Mouse (Mus musculus): ENCODE results near the gene Gm29776. TPM values are rescaled to one million over a fixed set of nuclear protein-coding genes. Genes with fewer than 3 reads are reported as not detected.

Gm29776 gene
- total and polyA plus RNA-seq, 3 experiments: not detected

DNA sequence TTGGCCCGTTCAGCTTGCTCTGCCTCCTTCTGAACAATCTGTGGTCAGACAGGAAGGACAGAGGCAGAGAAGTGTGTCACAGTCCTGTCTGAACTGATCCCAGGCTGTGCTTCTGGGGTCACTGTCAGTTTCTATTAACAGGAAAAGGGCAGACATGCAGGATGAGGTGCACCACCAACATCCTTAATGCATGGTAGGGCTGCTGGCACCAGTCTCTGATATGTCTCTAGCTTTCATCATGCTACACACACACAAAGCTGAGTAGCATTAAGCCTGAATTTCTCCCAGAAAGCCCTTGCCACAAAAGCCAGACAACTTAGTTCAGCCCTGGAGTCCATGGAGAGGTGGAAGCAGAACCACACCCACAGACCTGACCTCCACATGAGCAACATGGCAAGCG, 55.6 kb downstream of the Gm29776 start:
- dilution Hi-C loops (cut with MboI; ENCODE audit: extremely low pct_ligation_motif_present, extremely low pct_unique_long_range_greater_than_20kb, low sequenced_read_pairs): no loop called here
- no peak overlapping the region for H3K4me3 ChIP-seq (replicated peaks in 1 of 3; ENCODE audit: low read depth in 2 of 3, low read length in 2 of 3, poor library complexity in 1 of 3)
- peaks cover 5 to 17% of the 10 kb centered on the region in 2 experiments; a peak in 2 of 4 replicates for H3K4me1 ChIP-seq (ENCODE audit: control insufficient read depth in 1 of 2, insufficient read depth in 2 of 2)
- peaks cover 60 to 98% of the 10 kb centered on the region in 2 experiments for H3K36me3 ChIP-seq (replicated peaks in 1 of 2; ENCODE audit: control insufficient read depth in 1 of 2, insufficient read depth in 1 of 2, low read length in 1 of 2)
- no peak for TF ChIP-seq PAX5 (IDR thresholded peaks at IDR 0.05; ENCODE audit: low read length)
- TF ChIP-seq MYC (IDR thresholded peaks at IDR 0.05; ENCODE audit: low read depth, low read length): no peak
- no peak for TF ChIP-seq SMC3 (IDR thresholded peaks at IDR 0.05; ENCODE audit: low read depth, low read length)
- no peak for TF ChIP-seq EP300 (IDR thresholded peaks at IDR 0.05; ENCODE audit: low read length)
- TF ChIP-seq NELFE (IDR thresholded peaks at IDR 0.05; ENCODE audit: low read depth, low read length): no peak
- no peak for TF ChIP-seq ETS1 (conservative IDR thresholded peaks at IDR 0.05; ENCODE audit: low read depth, low read length)
- TF ChIP-seq ZNF384 (IDR thresholded peaks at IDR 0.05; ENCODE audit: low read depth, low read length): no peak
- TF ChIP-seq HCFC1 (IDR thresholded peaks at IDR 0.05; ENCODE audit: low read depth, low read length): no peak
- no peak for TF ChIP-seq ZKSCAN1 (IDR thresholded peaks at IDR 0.05; ENCODE audit: borderline replicate concordance, low read depth, low read length)
- no peak for TF ChIP-seq MEF2A (IDR thresholded peaks at IDR 0.05; ENCODE audit: borderline replicate concordance, low read depth, low read length)
- no peak for TF ChIP-seq RAD21 (IDR thresholded peaks at IDR 0.05; ENCODE audit: low read depth, low read length)
- TF ChIP-seq USF2 (conservative IDR thresholded peaks at IDR 0.05; ENCODE audit: low read depth, low read length): no peak
- TF ChIP-seq JUND (conservative IDR thresholded peaks at IDR 0.05; ENCODE audit: low read depth, low read length): no peak
- no peak for TF ChIP-seq CHD1 (IDR thresholded peaks at IDR 0.05; ENCODE audit: low read depth, low read length)
- TF ChIP-seq IRF4 (IDR thresholded peaks at IDR 0.05; ENCODE audit: low read depth, low read length): no peak
- no peak for TF ChIP-seq KAT2A (IDR thresholded peaks at IDR 0.05; ENCODE audit: insufficient replicate concordance, low read length)
- TF ChIP-seq NRF1 (IDR thresholded peaks at IDR 0.05; ENCODE audit: low read depth, low read length): no peak
- no peak for TF ChIP-seq RCOR1 (conservative IDR thresholded peaks at IDR 0.05; ENCODE audit: low read depth, low read length)
- H3K9me3 ChIP-seq (replicated peaks; ENCODE audit: low read length): no peaks in the 10 kb centered on the region
- DNase-seq (ENCODE audit: extremely low read depth): no peak
- no peaks in the 10 kb centered on the region for H3K27me3 ChIP-seq (replicated peaks)
- no peak overlapping the region for H3K27ac ChIP-seq (ENCODE audit: insufficient read depth, low read depth)
- in situ Hi-C loops (cut with MboI; ENCODE audit: low pct_ligation_motif_present, low pct_unique_long_range_greater_than_20kb, low sequenced_read_pairs): loop anchor here (25.0 kb wide), 1 partner anchor 581 kb away; no protein-coding TSS in a partner anchor
- no peak overlapping the region for H3K4me2 ChIP-seq (ENCODE audit: insufficient read depth, low read depth, poor library complexity, severe bottlenecking)
- peaks cover 9% of the 10 kb centered on the region for H3K79me2 ChIP-seq (replicated peaks; ENCODE audit: control insufficient read depth, extremely low read depth, insufficient read depth, poor library complexity, severe bottlenecking)
- H3K9ac ChIP-seq (ENCODE audit: insufficient read depth, low read depth): no peak overlapping the region

Other genes starting within 250 kb of the Gm29776 start
Only the 20 nearest of the 24 such genes appear.
- gene Rem2, start 222.7 kb downstream of the Gm29776 start, total RNA-seq (2012; rRNA removed): 0.08 and 0.29 TPM in 2 replicates
- gene Rem2, start 222.7 kb downstream of the Gm29776 start, total RNA-seq (2014; rRNA removed): not detected in 2 replicates
- 0.18 TPM in 1 of 2 replicates, not detected in the other for gene Rem2, start 222.7 kb downstream of the Gm29776 start, polyA plus RNA-seq (2012; ENCODE audit: insufficient read length, low read depth)
- 157 and 159 TPM in 2 replicates for gene Prmt5, start 181.3 kb downstream of the Gm29776 start, total RNA-seq (2012; rRNA removed)
- 106 and 110 TPM in 2 replicates for gene Prmt5, start 181.3 kb downstream of the Gm29776 start, total RNA-seq (2014; rRNA removed)
- 185 and 206 TPM in 2 replicates for gene Prmt5, start 181.3 kb downstream of the Gm29776 start, polyA plus RNA-seq (2012; ENCODE audit: insufficient read length, low read depth)
- 65.5 and 71.8 TPM in 2 replicates for gene Haus4, start 144.2 kb downstream of the Gm29776 start, total RNA-seq (2012; rRNA removed)
- gene Haus4, start 144.2 kb downstream of the Gm29776 start, total RNA-seq (2014; rRNA removed): 88.6 and 94.3 TPM in 2 replicates
- 109 and 116 TPM in 2 replicates for gene Haus4, start 144.2 kb downstream of the Gm29776 start, polyA plus RNA-seq (2012; ENCODE audit: insufficient read length, low read depth)
- gene Ajuba, start 121.3 kb downstream of the Gm29776 start, total RNA-seq (2012; rRNA removed): 0.13 TPM in 1 of 2 replicates, not detected in the other
- gene Ajuba, start 121.3 kb downstream of the Gm29776 start, total RNA-seq (2014; rRNA removed): 0.09 TPM in 1 of 2 replicates, not detected in the other
- 0.18 and 0.34 TPM in 2 replicates for gene Ajuba, start 121.3 kb downstream of the Gm29776 start, polyA plus RNA-seq (2012; ENCODE audit: insufficient read length, low read depth)
- gene 4931414P19Rik, start 92.8 kb downstream of the Gm29776 start, total RNA-seq (2012; rRNA removed): 2.9 and 3.6 TPM in 2 replicates
- 1.5 TPM in 2 replicates for gene 4931414P19Rik, start 92.8 kb downstream of the Gm29776 start, total RNA-seq (2014; rRNA removed)
- gene 4931414P19Rik, start 92.8 kb downstream of the Gm29776 start, polyA plus RNA-seq (2012; ENCODE audit: insufficient read length, low read depth): 2.7 and 3.8 TPM in 2 replicates
- 411 and 418 TPM in 2 replicates for gene Psmb5, start 80.8 kb downstream of the Gm29776 start, total RNA-seq (2012; rRNA removed)
- gene Psmb5, start 80.8 kb downstream of the Gm29776 start, total RNA-seq (2014; rRNA removed): 416 and 455 TPM in 2 replicates
- gene Psmb5, start 80.8 kb downstream of the Gm29776 start, polyA plus RNA-seq (2012; ENCODE audit: insufficient read length, low read depth): 299 and 371 TPM in 2 replicates
- gene Psmb11, start 77.4 kb downstream of the Gm29776 start, total RNA-seq (2012; rRNA removed): not detected in 2 replicates
- not detected in 2 replicates for gene Psmb11, start 77.4 kb downstream of the Gm29776 start, total RNA-seq (2014; rRNA removed)
- not detected in 2 replicates for gene Psmb11, start 77.4 kb downstream of the Gm29776 start, polyA plus RNA-seq (2012; ENCODE audit: insufficient read length, low read depth)
- gene Gm17606, start 57.9 kb downstream of the Gm29776 start, total RNA-seq (2012; rRNA removed): not detected in 2 replicates
- gene Gm17606, start 57.9 kb downstream of the Gm29776 start, total RNA-seq (2014; rRNA removed): not detected in 2 replicates
- gene Gm17606, start 57.9 kb downstream of the Gm29776 start, polyA plus RNA-seq (2012; ENCODE audit: insufficient read length, low read depth): 1.9 and 2.5 TPM in 2 replicates
- 1.5 and 1.6 TPM in 2 replicates for gene Cdh24, start 57.5 kb downstream of the Gm29776 start, total RNA-seq (2012; rRNA removed)
- gene Cdh24, start 57.5 kb downstream of the Gm29776 start, total RNA-seq (2014; rRNA removed): 1.0 and 1.2 TPM in 2 replicates
- gene Cdh24, start 57.5 kb downstream of the Gm29776 start, polyA plus RNA-seq (2012; ENCODE audit: insufficient read length, low read depth): 4.9 and 5.4 TPM in 2 replicates
- 33.1 and 37.4 TPM in 2 replicates for gene 1700123O20Rik, start 12.6 kb downstream of the Gm29776 start, total RNA-seq (2012; rRNA removed)
- 56.0 and 59.1 TPM in 2 replicates for gene 1700123O20Rik, start 12.6 kb downstream of the Gm29776 start, total RNA-seq (2014; rRNA removed)
- gene 1700123O20Rik, start 12.6 kb downstream of the Gm29776 start, polyA plus RNA-seq (2012; ENCODE audit: insufficient read length, low read depth): 60.7 and 63.3 TPM in 2 replicates
- 118 and 148 TPM in 2 replicates for gene Acin1, start 11.9 kb downstream of the Gm29776 start, total RNA-seq (2012; rRNA removed)
- 74.0 and 85.6 TPM in 2 replicates for gene Acin1, start 11.9 kb downstream of the Gm29776 start, total RNA-seq (2014; rRNA removed)
- 324 and 364 TPM in 2 replicates for gene Acin1, start 11.9 kb downstream of the Gm29776 start, polyA plus RNA-seq (2012; ENCODE audit: insufficient read length, low read depth)
- 0.34 TPM in 1 of 2 replicates, not detected in the other for gene Cebpe, start 13.3 kb upstream of the Gm29776 start, total RNA-seq (2012; rRNA removed)
- not detected in 2 replicates for gene Cebpe, start 13.3 kb upstream of the Gm29776 start, total RNA-seq (2014; rRNA removed)
- gene Cebpe, start 13.3 kb upstream of the Gm29776 start, polyA plus RNA-seq (2012; ENCODE audit: insufficient read length, low read depth): 0.46 TPM in 1 of 2 replicates, not detected in the other
- gene Slc7a8, start 83.1 kb upstream of the Gm29776 start, total RNA-seq (2012; rRNA removed): 0.08 and 0.13 TPM in 2 replicates
- not detected in 2 replicates for gene Slc7a8, start 83.1 kb upstream of the Gm29776 start, total RNA-seq (2014; rRNA removed)
- 0.16 and 0.17 TPM in 2 replicates for gene Slc7a8, start 83.1 kb upstream of the Gm29776 start, polyA plus RNA-seq (2012; ENCODE audit: insufficient read length, low read depth)
- gene Rnf212b, start 115.3 kb upstream of the Gm29776 start, total RNA-seq (2012; rRNA removed): not detected in 2 replicates
- gene Rnf212b, start 115.3 kb upstream of the Gm29776 start, total RNA-seq (2014; rRNA removed): not detected in 2 replicates
- not detected in 2 replicates for gene Rnf212b, start 115.3 kb upstream of the Gm29776 start, polyA plus RNA-seq (2012; ENCODE audit: insufficient read length, low read depth)
- 2.3 and 3.7 TPM in 2 replicates for gene Homez, start 172.1 kb upstream of the Gm29776 start, total RNA-seq (2012; rRNA removed)
- gene Homez, start 172.1 kb upstream of the Gm29776 start, total RNA-seq (2014; rRNA removed): 3.5 TPM in 2 replicates
- 2.3 and 7.2 TPM in 2 replicates for gene Homez, start 172.1 kb upstream of the Gm29776 start, polyA plus RNA-seq (2012; ENCODE audit: insufficient read length, low read depth)
- 1.3 and 1.6 TPM in 2 replicates for gene Ppp1r3e, start 178.7 kb upstream of the Gm29776 start, total RNA-seq (2012; rRNA removed)
- gene Ppp1r3e, start 178.7 kb upstream of the Gm29776 start, total RNA-seq (2014; rRNA removed): 0.51 and 0.55 TPM in 2 replicates
- gene Ppp1r3e, start 178.7 kb upstream of the Gm29776 start, polyA plus RNA-seq (2012; ENCODE audit: insufficient read length, low read depth): 1.2 and 1.4 TPM in 2 replicates
- 4.8 and 6.2 TPM in 2 replicates for gene Bcl2l2, start 184.5 kb upstream of the Gm29776 start, total RNA-seq (2012; rRNA removed)
- 0.32 and 0.50 TPM in 2 replicates for gene Bcl2l2, start 184.5 kb upstream of the Gm29776 start, total RNA-seq (2014; rRNA removed)
- gene Bcl2l2, start 184.5 kb upstream of the Gm29776 start, polyA plus RNA-seq (2012; ENCODE audit: insufficient read length, low read depth): 0.46 and 0.76 TPM in 2 replicates
- gene Gm20521, start 184.6 kb upstream of the Gm29776 start, total RNA-seq (2012; rRNA removed): 0.13 TPM in 1 of 2 replicates, not detected in the other
- not detected in 2 replicates for gene Gm20521, start 184.6 kb upstream of the Gm29776 start, total RNA-seq (2014; rRNA removed)
- gene Gm20521, start 184.6 kb upstream of the Gm29776 start, polyA plus RNA-seq (2012; ENCODE audit: insufficient read length, low read depth): not detected in 2 replicates
- gene Pabpn1, start 193.7 kb upstream of the Gm29776 start, total RNA-seq (2012; rRNA removed): 56.8 and 73.7 TPM in 2 replicates
- 85.5 and 88.0 TPM in 2 replicates for gene Pabpn1, start 193.7 kb upstream of the Gm29776 start, total RNA-seq (2014; rRNA removed)
- gene Pabpn1, start 193.7 kb upstream of the Gm29776 start, polyA plus RNA-seq (2012; ENCODE audit: insufficient read length, low read depth): 275 and 302 TPM in 2 replicates
- 0.71 and 1.1 TPM in 2 replicates for gene Slc22a17, start 214.3 kb upstream of the Gm29776 start, total RNA-seq (2012; rRNA removed)
- 0.04 and 0.16 TPM in 2 replicates for gene Slc22a17, start 214.3 kb upstream of the Gm29776 start, total RNA-seq (2014; rRNA removed)
- gene Slc22a17, start 214.3 kb upstream of the Gm29776 start, polyA plus RNA-seq (2012; ENCODE audit: insufficient read length, low read depth): 0.15 and 0.34 TPM in 2 replicates